Mouse (Mus musculus): ENCODE data around the gene Usp40.

The Usp40 gene

GRCm38 (mm10) chr1:87941765-87942164 lies 66.6 kb downstream of the Usp40 start:
- no peak for DNase-seq

- peak in 1 of 2 experiments; percentile 32 for DNase-seq
These were observed 71.8 kb downstream of the Usp40 start for GRCm38 (mm10) chr1:87936516-87936915.

- DNase-seq, result no peak
These were observed 72.3 kb downstream of the Usp40 start for GRCm38 (mm10) chr1:87936075-87936474.

GRCm38 (mm10) chr1:87935546-87935945 lies 72.8 kb downstream of the Usp40 start:
- no peak for DNase-seq

- no peak for DNase-seq
These were observed 73.3 kb downstream of the Usp40 start for GRCm38 (mm10) chr1:87935095-87935494.

- DNase-seq, result no peak
These were observed 75.3 kb downstream of the Usp40 start for GRCm38 (mm10) chr1:87933051-87933450.

- peak; percentile 83 to 86 for DNase-seq
These were observed 78.6 kb downstream of the Usp40 start for GRCm38 (mm10) chr1:87929730-87930129.

- no peak for DNase-seq
These were observed 83.5 kb downstream of the Usp40 start for GRCm38 (mm10) chr1:87924888-87925287.

- peak; percentile 57 to 59 for DNase-seq
These were observed 85.7 kb downstream of the Usp40 start for GRCm38 (mm10) chr1:87922666-87923065.

GRCm38 (mm10) chr1:87920056-87920614 lies 88.2 kb downstream of the Usp40 start:
- DNase-seq, result no peak

- peak; percentile 75 to 88 for DNase-seq
These were observed 90.3 kb downstream of the Usp40 start for GRCm38 (mm10) chr1:87918061-87918460.

- no peak for DNase-seq
These were observed 91.0 kb downstream of the Usp40 start for GRCm38 (mm10) chr1:87917361-87917760.

GRCm38 (mm10) chr1:87913356-87913755 lies 95.0 kb downstream of the Usp40 start:
- no peak for DNase-seq

GRCm38 (mm10) chr1:87910428-87910827 lies 97.9 kb downstream of the Usp40 start:
- DNase-seq, result no peak

GRCm38 (mm10) chr1:87909565-87909964 lies 98.8 kb downstream of the Usp40 start:
- no peak for DNase-seq

GRCm38 (mm10) chr1:87908736-87909135 lies 99.6 kb downstream of the Usp40 start:
- DNase-seq, result no peak

GRCm38 (mm10) chr1:87908006-87908405 lies 100.3 kb downstream of the Usp40 start:
- no peak for DNase-seq

GRCm38 (mm10) chr1:87906361-87906956 lies 101.9 kb downstream of the Usp40 start:
- DNase-seq, result no peak

GRCm38 (mm10) chr1:87902186-87902585 lies 106.2 kb downstream of the Usp40 start:
- no peak for DNase-seq

- DNase-seq, result no peak
These were observed 107.4 kb downstream of the Usp40 start for GRCm38 (mm10) chr1:87900979-87901378.

- DNase-seq, result no peak
These were observed 108.7 kb downstream of the Usp40 start for GRCm38 (mm10) chr1:87899701-87900100.

- DNase-seq, result no peak
These were observed 111.4 kb downstream of the Usp40 start for GRCm38 (mm10) chr1:87896921-87897320.
